Mouse (Mus musculus): ENCODE results near the gene Cd164. TPM values are rescaled to one million over a fixed set of nuclear protein-coding genes. Genes with fewer than 3 reads are reported as not detected.
A peak's percentile ranks its signal among the peaks of the same experiment; 100 is the strongest.

Gene Cd164
- total RNA-seq (2014; rRNA removed; ENCODE audit: low replicate concordance) (76.0 and 113 TPM in 2 replicates), polyA plus RNA-seq (2015; fragmentation: Nextera tagmentation; extraction: Ambion mirVana) (131 and 138 TPM in 2 replicates)

GRCm38 (mm10) chr10:41518981-41519618 is at the start of gene Cd164:
TSS of gene Cd164 (plus strand) at chr10:41519414.
- TF ChIP-seq EP300 (IDR thresholded peaks at IDR 0.05; ENCODE audit: low read depth) (peak; percentile 87; the same call in 1 of the 2 replicates), CTCF (IDR thresholded peaks at IDR 0.05; ENCODE audit: low read depth) (no peak)
- H3K4me2 ChIP-seq (ENCODE audit: low read depth, low read length): peak within 1 kb of the TSS; percentile 76
- H3K4me1 ChIP-seq (ENCODE audit: control insufficient read depth, insufficient read depth): peaks cover 22% of the 10 kb centered on the region
- peak within 1 kb of the TSS; percentile 92 for H3K4me3 ChIP-seq (ENCODE audit: low read depth, low read length)
- DNase-seq (ENCODE audit: low spot score) (peak; percentile 94), ATAC-seq (ENCODE audit: insufficient read depth, low read depth) (peak; percentile 91)
- peak within 1 kb of the TSS; percentile 97 for H3K27ac ChIP-seq (ENCODE audit: low read depth)
- H3K27me3 ChIP-seq (ENCODE audit: control insufficient read depth, insufficient read depth, low read length): no peaks in the 10 kb centered on the region
- H3K36me3 ChIP-seq (replicated peaks; ENCODE audit: control insufficient read depth, insufficient read depth, low read length): peaks cover under 1% of the 10 kb centered on the region; the same call in 1 of the 2 replicates
- peak within 1 kb of the TSS; percentile 93 for H3K9ac ChIP-seq (replicated peaks; ENCODE audit: low read depth, low read length)
- no peaks in the 10 kb centered on the region for H3K9me3 ChIP-seq (replicated peaks; ENCODE audit: control insufficient read depth, low read length)
- WGBS: under 1% methylated on average over 68 of the region's 69 CpGs

- peaks cover 19% of the 10 kb centered on the region for H3K4me1 ChIP-seq (ENCODE audit: control insufficient read depth, insufficient read depth)
- H3K27me3 ChIP-seq (ENCODE audit: control insufficient read depth, insufficient read depth, low read length): no peaks in the 10 kb centered on the region
- ATAC-seq (ENCODE audit: insufficient read depth, low read depth) (no peak), DNase-seq (ENCODE audit: low spot score) (no peak)
- no peak overlapping the region for H3K9ac ChIP-seq (replicated peaks; ENCODE audit: low read depth, low read length)
- H3K4me2 ChIP-seq (ENCODE audit: low read depth, low read length): no peak overlapping the region
- TF ChIP-seq CTCF (IDR thresholded peaks at IDR 0.05; ENCODE audit: low read depth) (no peak), EP300 (IDR thresholded peaks at IDR 0.05; ENCODE audit: low read depth) (no peak)
- H3K4me3 ChIP-seq (ENCODE audit: low read depth, low read length): no peak overlapping the region
- WGBS: 77% methylated on average over 3 of the region's 3 CpGs
- H3K9me3 ChIP-seq (replicated peaks; ENCODE audit: control insufficient read depth, low read length): no peaks in the 10 kb centered on the region
- H3K36me3 ChIP-seq (replicated peaks; ENCODE audit: control insufficient read depth, insufficient read depth, low read length): no peaks in the 10 kb centered on the region; the same call in 1 of the 2 replicates
- no peak overlapping the region for H3K27ac ChIP-seq (ENCODE audit: low read depth)
Measured at GRCm38 (mm10) chr10:41470693-41471092, 48.5 kb upstream of the Cd164 start.

- no peak overlapping the region for H3K9ac ChIP-seq (replicated peaks; ENCODE audit: low read depth, low read length)
- H3K9me3 ChIP-seq (replicated peaks; ENCODE audit: control insufficient read depth, low read length): no peaks in the 10 kb centered on the region
- H3K36me3 ChIP-seq (replicated peaks; ENCODE audit: control insufficient read depth, insufficient read depth, low read length): no peaks in the 10 kb centered on the region
- H3K4me3 ChIP-seq (ENCODE audit: low read depth, low read length): no peak overlapping the region
- ATAC-seq (ENCODE audit: insufficient read depth, low read depth) (no peak), DNase-seq (ENCODE audit: low spot score) (no peak)
- H3K4me1 ChIP-seq (ENCODE audit: control insufficient read depth, insufficient read depth): peaks cover 23% of the 10 kb centered on the region
- no peak overlapping the region for H3K27ac ChIP-seq (ENCODE audit: low read depth)
- TF ChIP-seq CTCF (IDR thresholded peaks at IDR 0.05; ENCODE audit: low read depth) (no peak), EP300 (IDR thresholded peaks at IDR 0.05; ENCODE audit: low read depth) (no peak)
- no peak overlapping the region for H3K4me2 ChIP-seq (ENCODE audit: low read depth, low read length)
- H3K27me3 ChIP-seq (ENCODE audit: control insufficient read depth, insufficient read depth, low read length): no peaks in the 10 kb centered on the region
Measured at GRCm38 (mm10) chr10:41472534-41472933, 46.7 kb upstream of the Cd164 start.

- Histone ChIP-seq H3K36me3 (replicated peaks; ENCODE audit: control insufficient read depth, insufficient read depth, low read length) (no peaks in the 10 kb centered on the region), H3K4me2 (ENCODE audit: low read depth, low read length) (no peak overlapping the region), H3K9ac (replicated peaks; ENCODE audit: low read depth, low read length) (no peak overlapping the region), H3K27me3 (ENCODE audit: control insufficient read depth, insufficient read depth, low read length) (no peaks in the 10 kb centered on the region), H3K4me3 (ENCODE audit: low read depth, low read length) (no peak overlapping the region), H3K27ac (ENCODE audit: low read depth) (peak overlapping the region; percentile 85), H3K9me3 (replicated peaks; ENCODE audit: control insufficient read depth, low read length) (no peaks in the 10 kb centered on the region), H3K4me1 (ENCODE audit: control insufficient read depth, insufficient read depth) (peaks cover 25% of the 10 kb centered on the region)
- TF ChIP-seq EP300 (IDR thresholded peaks at IDR 0.05; ENCODE audit: low read depth): no peak
- ATAC-seq (ENCODE audit: insufficient read depth, low read depth) (no peak), DNase-seq (ENCODE audit: low spot score) (no peak)
- 74% methylated on average over 5 of the region's 5 CpGs for WGBS
Measured at GRCm38 (mm10) chr10:41472962-41473481, 46.2 kb upstream of the Cd164 start.

- peak; percentile 85 for DNase-seq (ENCODE audit: low spot score)
- no peaks in the 10 kb centered on the region for H3K27me3 ChIP-seq (ENCODE audit: control insufficient read depth, insufficient read depth, low read length)
- H3K4me2 ChIP-seq (ENCODE audit: low read depth, low read length): no peak overlapping the region
- ATAC-seq (ENCODE audit: insufficient read depth, low read depth): peak; percentile 17
- WGBS: 17% methylated on average over 6 of the region's 6 CpGs
- peaks cover 28% of the 10 kb centered on the region for H3K4me1 ChIP-seq (ENCODE audit: control insufficient read depth, insufficient read depth)
- H3K36me3 ChIP-seq (replicated peaks; ENCODE audit: control insufficient read depth, insufficient read depth, low read length): peaks cover 3% of the 10 kb centered on the region; the same call in 1 of the 2 replicates
- no peak overlapping the region for H3K9ac ChIP-seq (replicated peaks; ENCODE audit: low read depth, low read length)
- H3K9me3 ChIP-seq (replicated peaks; ENCODE audit: control insufficient read depth, low read length): no peaks in the 10 kb centered on the region
- H3K4me3 ChIP-seq (ENCODE audit: low read depth, low read length): no peak overlapping the region
- peak overlapping the region; percentile 85 for H3K27ac ChIP-seq (ENCODE audit: low read depth)
- no peak for TF ChIP-seq CTCF (IDR thresholded peaks at IDR 0.05; ENCODE audit: low read depth)
- peak; percentile 91 for TF ChIP-seq EP300 (IDR thresholded peaks at IDR 0.05; ENCODE audit: low read depth)
Measured at GRCm38 (mm10) chr10:41473782-41474468, 45.3 kb upstream of the Cd164 start.

Measured in heart, postnatal 0 days (tissue).